Mouse (Mus musculus): ENCODE results near the gene Usp40.
"Not testable (repeated sequence)": the region's sequence is repeated elsewhere in the genome, so short reads cannot be mapped to it uniquely, and the experiment has no call there.

Gene Usp40

DNA sequence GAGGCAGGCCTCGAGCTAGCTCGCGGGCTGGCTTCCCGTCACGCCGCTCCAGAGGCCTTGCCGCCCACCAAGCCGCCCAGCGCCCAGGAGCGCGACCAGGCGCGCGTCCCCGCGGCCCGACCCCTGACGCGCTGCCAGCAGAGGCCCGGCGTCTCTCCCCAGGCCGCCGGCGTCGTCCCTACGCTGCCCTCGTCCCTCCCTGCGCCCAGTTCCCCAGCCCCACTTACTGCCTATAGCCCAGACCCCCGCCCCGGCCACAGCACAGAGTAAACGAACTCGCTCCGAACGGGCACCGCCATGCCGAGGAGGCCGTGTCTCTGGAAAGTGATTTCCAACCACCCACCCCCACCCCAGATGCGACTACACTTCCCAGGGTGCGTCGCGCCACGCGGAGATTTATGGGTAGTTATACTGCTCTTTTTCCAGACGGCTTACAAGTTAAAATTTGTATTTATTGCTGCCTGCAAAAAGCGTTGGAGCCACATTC is at the start of gene Usp40:
Gene Usp40 (minus strand): TSS at position 341 of the 487 bp plus-strand sequence.
- DNase-seq: peak; percentile 81

GRCm38 (mm10) chr1:88055088-88055487 is 46.7 kb upstream of the Usp40 start, which contains the start of gene Ugt1a10:
Gene Ugt1a10, plus strand, starts transcription at chr1:88055388.
- DNase-seq: no peak

DNA sequence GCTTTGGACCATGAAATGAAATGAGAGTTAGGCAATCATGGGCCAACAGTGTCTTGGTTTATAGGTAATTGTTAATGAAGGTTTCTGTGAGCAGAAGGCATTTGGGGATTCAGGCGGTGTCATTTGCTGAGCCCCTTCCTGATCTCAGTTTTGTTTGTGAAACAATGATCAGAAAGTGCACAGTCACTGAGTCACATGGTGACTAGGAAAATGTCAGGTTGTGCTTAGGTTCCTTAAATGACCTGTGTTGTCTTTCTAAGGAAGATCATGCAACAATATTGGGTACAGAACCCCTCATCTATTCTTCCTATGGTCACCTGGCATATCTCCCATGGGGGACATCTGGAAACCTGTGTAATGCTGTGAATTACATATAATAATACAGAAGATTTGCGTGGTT is 39.1 kb upstream of the Usp40 start:
- DNase-seq: not testable (repeated sequence)

- DNase-seq: not testable (repeated sequence)
Measured at GRCm38 (mm10) chr1:88044832-88045437, 36.6 kb upstream of the Usp40 start.

- DNase-seq: not testable (repeated sequence)
Measured at GRCm38 (mm10) chr1:88043044-88043443, 34.7 kb upstream of the Usp40 start.

DNA sequence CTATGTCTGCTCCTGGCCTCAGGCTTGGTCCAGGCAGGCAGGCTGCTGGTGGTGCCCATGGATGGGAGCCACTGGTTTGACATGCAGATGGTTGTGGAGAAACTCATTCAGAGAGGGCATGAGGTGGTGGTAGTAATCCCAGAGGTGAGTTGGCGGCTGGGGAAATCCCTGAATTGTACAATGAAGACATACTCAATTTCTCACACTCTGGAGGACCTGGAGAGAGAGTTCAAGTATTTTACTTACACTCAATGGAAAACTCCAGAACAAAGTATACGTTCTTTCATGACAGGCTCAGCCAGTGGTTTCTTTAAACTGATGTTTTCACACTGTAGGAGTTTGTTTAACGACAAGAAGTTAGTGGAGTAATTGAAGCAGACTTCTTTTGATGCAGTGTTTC is 16.9 kb upstream of the Usp40 start:
- DNase-seq: not testable (repeated sequence)

DNA sequence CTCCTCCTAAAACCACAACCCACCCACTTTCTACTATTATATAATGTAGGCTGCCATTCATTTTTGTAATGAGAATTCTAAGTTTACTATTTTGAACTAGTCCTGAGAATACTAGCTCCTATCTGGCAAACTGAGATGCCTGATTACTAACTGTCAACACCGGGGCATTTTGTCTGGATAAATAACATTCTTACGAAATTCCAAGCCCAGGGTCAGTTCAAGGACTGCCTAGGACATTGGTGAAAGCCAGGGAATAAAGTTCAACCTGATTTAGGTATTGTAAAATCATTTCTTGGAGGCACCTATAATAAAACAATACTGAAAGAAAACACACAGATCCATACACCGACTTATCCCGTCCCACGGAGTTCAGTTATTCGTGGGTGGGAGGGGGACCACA is 7.0 kb upstream of the Usp40 start:
- DNase-seq: no peak

GRCm38 (mm10) chr1:88014671-88015070 is 6.3 kb upstream of the Usp40 start:
- DNase-seq: no peak

DNA sequence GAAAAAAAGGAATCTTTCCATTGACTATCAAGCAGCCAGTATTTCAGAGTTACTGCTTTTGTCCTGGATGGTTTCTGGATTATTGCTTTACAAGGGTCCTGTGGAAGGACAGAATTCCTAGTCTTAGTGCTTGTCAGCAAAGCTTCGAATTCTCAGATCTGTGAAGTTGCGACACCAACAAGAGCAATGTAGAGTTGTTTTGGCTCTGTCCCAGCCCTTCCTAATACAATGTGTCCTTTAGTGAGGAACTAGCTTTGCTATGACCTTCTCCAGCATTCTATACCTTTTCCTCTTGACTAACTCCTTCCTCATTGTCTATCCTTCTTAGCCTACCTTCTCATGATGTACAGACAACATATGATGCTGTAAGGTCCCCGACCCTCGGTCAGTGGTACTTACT is 5.8 kb upstream of the Usp40 start:
- DNase-seq: no peak

DNA sequence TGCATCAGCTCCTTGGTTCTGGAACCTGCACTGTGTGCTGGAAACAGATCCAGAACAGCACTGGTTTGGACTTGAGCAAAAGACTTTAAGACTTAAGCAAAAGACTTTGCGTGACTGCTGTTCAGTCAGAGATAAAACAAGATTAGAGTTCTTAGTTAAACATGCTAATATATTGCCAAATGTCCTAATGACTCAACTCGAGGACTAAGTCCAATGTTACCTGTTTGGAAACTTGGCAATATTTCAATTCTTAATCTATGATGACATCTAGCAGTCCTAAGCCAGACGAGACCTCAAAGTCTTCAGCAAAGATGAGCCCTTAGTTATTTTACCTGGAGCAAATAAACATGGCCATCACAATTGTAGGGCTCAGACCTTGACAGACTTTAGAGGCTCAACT is 5.4 kb upstream of the Usp40 start:
- no peak for DNase-seq

DNA sequence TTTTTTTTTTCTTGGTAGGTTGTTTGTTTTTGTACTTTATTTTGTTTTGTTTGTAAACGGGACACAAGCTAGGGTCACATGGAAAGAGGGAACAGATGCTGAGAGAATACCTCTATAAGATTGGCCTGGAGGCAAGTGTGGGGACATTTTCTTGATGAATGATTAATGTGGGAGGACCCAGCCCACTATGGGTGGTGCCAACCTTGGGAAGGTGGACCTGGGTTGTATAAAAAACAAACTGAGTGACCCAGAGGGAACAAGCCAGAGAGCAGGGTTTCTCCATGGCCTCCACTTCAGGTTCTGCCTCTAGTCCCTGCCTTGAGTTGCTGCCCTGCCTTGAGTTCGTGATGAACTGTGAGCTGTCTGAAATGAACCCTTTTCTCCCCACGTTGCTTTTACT is 1.2 kb upstream of the Usp40 start:
- no peak for DNase-seq

DNA sequence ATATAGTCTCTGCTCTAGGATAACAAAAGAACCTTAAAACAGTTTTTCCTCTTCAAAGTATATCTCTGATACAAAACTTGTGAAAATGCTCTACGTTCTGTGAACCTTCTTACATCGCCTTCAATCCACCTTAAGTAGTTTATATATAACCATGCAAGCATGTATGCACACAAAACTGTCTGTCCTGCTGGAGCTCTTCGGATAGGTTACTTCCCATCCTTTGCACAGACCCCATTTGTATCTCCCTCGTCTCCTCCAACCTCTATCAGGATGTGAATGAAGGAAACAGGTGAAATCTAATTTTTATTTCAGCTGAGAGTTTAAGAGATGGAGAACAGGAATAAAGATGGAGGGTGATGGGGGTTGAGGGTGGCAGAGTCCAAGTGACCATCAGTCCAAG is 384 bp upstream of the Usp40 start:
- DNase-seq: no peak

DNA sequence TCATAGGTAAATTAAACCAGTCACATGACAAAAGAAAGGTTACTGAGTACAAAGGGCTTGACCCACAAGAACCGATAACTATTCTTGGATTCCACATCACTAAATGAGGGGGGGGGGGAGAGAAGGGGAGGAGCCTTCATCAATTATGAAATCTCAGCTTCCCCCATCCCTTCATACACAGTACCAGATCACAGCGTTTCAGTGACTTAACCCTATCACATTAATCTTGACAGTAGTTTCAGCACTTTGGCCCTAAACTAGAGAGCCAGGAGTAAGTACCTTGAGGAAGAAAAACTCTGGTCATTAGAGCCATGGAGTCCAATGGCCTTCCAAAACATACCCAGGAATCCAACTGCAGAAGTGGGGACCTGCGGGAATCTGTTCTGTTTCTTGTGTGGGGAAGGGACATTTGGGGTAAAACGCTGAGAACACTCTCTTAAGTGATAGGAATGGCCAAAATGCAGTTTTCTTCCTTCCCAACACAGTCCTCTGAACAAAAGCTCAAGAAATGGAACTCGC is 600 bp downstream of the Usp40 start:
- no peak for DNase-seq

- no peak for DNase-seq
Measured at GRCm38 (mm10) chr1:87992716-87993115, 15.6 kb downstream of the Usp40 start.

GRCm38 (mm10) chr1:87982291-87982690 is 26.1 kb downstream of the Usp40 start:
- DNase-seq: no peak

DNA sequence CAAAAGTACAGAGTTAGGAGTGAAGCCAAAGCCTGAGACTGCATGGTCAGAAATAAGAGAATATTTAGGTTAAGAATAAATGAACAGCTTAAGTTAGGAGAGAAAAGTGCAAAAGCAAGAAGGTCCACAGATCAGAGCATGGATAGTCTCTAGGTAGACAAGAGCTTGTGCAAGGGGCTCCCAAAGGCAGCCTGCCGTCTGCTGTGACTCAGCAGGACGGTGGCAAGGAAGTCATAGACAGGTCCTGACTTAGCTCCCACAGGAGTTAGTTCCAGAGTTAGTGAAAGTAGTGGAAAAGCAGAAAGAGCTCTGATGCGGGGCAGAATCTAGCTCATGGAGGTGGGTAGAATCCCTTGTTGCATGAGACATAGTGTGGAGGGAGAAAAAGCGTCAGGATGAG is 38.0 kb downstream of the Usp40 start:
- DNase-seq: no peak

DNA sequence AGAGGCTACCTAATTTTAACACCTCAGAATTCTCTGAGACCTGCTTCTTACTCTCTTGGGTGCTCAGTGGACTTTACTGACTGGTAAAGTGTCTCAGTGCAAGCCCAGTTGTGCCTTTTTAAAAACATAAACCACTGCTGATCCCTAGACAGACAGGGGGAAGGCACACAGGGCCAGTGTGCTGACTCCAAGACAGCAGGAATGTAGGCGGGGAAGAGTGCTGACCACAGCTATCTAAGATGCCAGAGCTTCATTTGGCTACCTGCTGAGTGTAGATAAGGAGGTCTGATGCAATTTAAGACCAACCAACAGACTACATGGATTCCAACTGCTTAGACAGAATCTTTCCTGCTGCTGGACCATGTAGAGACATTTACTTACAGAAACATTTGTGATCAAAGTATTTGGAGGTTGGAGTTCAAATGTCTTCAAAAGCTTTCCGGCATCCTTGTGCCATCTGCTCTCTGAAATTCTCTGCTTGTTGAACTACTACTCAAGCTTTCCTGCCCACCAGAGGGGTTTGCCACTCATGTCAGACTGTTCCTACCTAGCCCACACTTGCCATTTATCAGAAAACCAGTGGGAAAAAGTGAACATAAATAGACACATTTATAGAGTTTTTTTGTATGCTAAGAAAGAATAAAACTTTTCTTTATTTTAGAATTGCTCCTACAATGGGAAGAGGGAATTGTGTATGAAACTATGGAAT is 46.7 kb downstream of the Usp40 start:
- no peak for DNase-seq

GRCm38 (mm10) chr1:87960752-87961151 is 47.6 kb downstream of the Usp40 start:
- DNase-seq: no peak

DNA sequence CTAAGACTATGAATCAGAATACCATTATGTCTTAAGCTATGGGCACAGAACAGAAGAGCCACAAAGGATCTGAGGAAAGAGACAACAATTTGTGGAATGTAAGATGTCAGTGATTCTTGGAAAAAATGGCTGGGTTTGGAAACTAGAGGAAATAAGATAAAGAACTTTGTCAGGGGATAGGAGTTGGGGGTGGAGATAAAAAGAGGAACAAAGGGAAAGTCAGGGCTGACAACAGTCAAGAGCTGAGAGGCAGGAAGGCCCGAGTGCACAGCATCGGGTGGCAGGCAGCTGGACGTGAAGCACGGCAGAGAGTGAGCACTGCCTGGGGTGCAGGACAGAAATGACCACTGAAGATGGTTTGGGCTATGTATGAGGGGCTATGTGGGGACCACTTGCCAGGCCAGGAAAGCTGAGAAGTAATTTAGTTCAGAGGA is 48.3 kb downstream of the Usp40 start:
- DNase-seq: no peak

DNA sequence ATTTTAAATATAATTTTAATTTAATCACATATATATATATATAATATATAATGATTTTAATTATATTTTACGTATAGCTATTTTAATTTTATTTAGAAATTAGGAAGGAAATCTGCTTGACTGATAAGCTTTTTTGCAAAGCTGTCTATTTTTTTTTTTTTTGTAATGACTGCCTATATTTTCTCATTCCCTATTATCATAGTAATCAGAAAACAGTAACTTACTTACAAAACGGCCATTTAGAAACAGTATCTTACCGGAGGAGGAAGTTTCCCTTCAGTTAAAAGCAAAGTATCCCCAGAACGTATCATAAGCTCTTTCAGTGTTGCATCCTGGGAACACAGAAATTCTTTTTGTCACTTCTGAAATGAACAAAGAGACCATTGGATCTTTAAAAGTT is 48.8 kb downstream of the Usp40 start:
- DNase-seq: no peak

DNA sequence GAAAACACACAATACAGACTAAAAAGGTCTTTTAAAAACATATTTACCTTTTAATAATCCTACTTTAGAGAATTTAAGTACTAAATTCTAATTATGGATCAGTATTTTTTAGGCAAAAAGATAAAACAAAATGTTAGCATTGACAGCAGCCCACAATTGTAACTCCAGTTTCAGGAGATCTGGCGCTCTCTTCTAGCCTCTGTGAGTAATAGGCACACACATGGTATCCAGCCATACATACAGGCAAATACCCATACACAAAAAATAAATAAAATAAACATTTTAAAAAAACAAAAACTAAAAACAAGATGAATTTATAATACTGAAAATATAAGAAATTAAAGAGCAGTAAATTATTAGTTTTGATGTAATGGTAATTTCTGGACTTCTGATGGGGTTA is 49.4 kb downstream of the Usp40 start:
- DNase-seq: no peak

GRCm38 (mm10) chr1:87953073-87953472 is 55.3 kb downstream of the Usp40 start:
- DNase-seq: no peak

DNA sequence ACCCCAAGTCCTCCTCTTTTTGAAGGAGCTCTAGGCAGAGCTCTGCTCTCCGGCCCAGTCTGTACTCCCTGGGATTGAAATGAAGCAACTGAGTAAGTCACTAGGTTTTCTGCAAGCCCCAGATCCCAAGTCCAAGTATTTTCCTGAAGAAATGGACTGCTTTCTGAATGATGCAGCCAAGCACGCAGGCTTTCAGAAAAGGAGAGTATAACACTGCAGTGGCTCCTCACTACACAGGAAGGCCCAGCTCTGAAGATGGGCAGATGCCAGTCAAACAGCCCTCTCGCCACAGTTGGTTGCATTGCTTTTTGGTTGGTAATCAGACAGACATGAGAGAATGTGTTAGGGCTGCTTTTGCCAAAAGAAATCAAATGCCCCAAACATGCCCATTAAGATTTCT is 56.7 kb downstream of the Usp40 start:
- DNase-seq: no peak

GRCm38 (mm10) chr1:87947681-87948091 is 60.7 kb downstream of the Usp40 start:
- no peak for DNase-seq

Data from thymus, postnatal 25 days (tissue).